Mouse (Mus musculus): ENCODE measurements around the gene Hcn4.

Gene Hcn4

DNA sequence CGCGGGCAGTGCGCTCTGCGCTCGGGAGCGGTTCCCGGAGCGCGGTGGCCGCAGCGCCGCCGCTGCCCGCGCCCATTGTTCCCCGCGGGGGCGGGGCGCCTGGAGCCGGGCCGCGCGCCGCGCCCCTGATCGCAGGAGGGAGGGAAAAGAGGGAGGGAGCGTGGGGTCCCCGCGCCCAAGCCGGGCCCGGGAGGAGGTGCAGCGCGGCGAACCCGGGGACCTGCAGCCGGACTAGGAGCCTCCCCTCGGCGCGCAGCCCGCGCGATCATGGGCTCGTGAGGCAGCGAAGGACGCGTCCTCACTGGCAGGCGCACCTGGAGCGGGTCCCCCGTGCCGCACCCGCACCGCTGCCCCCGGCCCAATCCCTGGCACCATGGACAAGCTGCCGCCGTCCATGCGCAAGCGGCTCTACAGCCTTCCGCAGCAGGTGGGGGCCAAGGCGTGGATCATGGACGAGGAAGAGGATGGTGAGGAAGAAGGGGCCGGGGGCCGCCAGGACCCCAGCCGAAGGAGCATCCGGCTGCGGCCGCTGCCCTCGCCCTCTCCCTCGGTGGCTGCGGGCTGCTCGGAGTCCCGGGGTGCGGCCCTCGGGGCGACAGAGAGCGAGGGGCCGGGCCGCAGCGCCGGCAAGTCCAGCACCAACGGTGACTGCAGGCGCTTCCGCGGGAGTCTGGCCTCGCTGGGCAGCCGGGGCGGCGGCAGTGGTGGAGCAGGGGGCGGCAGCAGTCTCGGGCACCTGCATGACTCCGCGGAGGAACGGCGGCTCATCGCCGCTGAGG lies at the start of gene Hcn4:
Hcn4 (plus strand) TSS at position 274 of the 779 bp plus-strand sequence.
- DNase-seq (ENCODE audit: low read depth): no peak

GRCm38 (mm10) chr9:58774761-58775160 lies 48.5 kb upstream of the Hcn4 start:
- no peak for DNase-seq (ENCODE audit: low read depth)

DNA sequence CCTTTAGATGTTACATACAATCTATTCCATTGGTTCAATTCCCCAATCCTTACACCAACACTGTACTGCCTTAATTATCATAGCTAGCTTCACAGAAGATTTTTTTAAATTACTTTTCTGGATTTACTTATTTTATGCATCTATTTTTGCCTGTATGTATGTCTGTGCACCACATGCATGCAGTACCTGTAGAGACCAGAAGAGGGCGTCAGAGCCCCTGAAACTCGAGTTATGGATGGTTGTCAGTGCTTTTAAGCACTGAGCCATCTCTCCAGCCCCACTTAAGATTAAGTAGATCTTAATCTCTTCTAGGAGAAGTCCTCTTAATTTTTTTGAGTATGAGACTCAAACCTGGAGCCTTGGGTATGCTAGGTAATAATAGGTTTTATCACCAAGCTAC lies 47.8 kb upstream of the Hcn4 start:
- no peak for DNase-seq (ENCODE audit: low read depth)

DNA sequence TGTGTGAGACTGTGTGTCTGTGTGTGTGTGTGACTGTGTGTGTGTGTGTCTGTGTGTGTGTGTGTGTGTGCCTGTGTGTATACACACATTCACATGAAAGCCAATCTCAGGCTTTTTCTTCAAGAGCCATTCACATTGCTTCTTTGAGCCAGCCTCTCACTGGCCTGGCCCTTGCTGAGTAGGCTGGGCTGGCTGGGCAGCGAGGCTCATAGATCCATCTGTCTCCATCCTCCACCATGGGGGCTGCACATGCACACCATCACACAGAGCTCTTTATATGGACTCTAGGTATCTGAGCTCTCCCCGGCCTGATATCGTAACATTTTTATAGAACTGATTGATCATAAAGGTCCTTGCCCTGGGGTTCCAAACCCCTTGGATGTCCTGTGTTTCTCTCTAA lies 33.7 kb upstream of the Hcn4 start:
- no peak for DNase-seq (ENCODE audit: low read depth)

- DNase-seq (ENCODE audit: low read depth): no peak
Observed at GRCm38 (mm10) chr9:58798155-58798554, 25.1 kb upstream of the Hcn4 start.

GRCm38 (mm10) chr9:58801441-58801840 lies 21.8 kb upstream of the Hcn4 start:
- no peak for DNase-seq (ENCODE audit: low read depth)

GRCm38 (mm10) chr9:58802294-58802693 lies 20.9 kb upstream of the Hcn4 start:
- no peak for DNase-seq (ENCODE audit: low read depth)

GRCm38 (mm10) chr9:58802802-58803201 lies 20.4 kb upstream of the Hcn4 start:
- DNase-seq (ENCODE audit: low read depth): no peak

DNA sequence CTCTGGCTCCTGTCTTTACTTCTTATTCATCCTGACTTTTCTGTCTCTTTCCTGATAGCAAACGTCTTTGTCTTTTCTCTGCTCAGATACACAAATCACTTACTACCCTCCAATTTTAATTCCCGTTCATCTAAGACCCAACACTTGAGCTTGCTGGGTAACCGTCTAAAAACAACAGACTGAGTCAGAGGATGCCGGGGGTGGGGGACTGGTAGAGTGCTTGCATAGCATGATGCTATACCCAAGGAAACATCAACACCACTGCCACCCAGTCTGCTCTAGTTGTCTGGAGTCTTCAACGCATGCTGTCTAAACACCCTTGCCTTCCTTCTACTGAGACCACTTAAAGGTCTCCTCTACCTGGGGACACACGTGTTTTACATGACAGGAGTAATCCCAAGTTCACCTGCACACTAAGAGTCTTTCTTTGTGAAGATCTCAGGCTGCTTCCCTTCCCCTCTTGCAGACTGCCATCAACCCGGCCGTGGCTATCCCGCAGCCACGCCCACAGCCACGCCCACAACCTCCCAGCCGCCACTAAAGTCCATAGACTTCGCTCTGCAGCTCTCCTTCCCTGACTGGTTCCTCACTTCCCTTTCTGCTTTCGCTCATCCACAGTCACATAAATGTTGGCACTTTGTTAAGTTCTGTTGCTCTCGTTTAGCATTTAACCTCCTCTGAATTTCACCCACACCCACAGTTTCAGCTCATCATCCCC lies 17.5 kb upstream of the Hcn4 start:
- peak; percentile 12 for DNase-seq (ENCODE audit: low read depth)

DNA sequence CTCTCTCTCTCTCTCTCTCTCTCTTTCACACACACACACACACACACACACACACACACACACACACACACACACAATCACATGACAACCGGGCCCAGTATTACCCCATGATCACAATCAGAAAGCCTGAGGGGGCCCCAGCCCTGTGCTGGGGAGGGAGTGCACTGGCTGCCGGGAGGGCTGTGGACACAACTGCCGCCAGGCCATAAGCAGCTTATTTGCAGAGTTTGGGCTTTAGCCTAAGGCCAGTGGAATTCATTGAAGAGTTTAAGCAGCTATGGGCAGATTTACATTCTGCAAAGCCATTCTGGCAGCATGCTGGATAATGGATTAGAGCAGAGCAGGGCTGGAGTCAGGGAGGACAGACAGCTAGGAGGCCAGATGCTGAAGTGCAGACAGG lies 12.0 kb upstream of the Hcn4 start:
- DNase-seq (ENCODE audit: low read depth): no peak

DNA sequence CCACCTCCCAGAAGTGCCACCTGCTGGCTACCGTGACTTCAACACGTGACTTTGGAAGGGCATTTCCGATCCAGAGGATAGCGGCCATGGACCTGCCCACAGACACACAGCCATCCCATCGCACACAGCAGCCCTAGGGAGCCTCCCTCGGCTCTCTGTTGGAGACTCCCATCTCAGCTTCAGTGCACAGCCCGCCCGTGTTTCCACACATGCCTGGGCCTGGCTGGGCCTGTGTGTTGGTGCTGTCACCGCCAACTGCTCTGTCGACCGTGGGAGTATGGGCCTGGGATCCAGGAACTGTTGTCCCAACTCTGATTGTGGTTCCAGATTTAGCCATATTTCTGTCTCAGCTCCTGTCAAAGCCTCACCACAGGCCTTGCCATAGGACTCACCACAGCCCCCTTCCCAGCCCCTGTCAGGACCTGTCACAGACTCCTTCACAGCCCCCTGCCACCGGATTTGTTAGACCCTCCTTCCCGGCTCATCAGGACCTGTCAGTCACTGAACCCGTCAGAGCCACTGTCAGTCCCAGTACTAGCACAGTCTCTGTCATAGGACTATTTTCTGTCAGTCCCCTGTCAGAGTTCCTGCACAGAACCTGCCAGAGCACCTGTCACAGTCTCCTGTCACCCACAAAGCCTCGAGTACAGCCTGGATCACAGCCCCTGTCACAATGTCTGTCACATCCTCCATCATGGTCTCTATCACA lies 7.5 kb upstream of the Hcn4 start:
- no peak for DNase-seq (ENCODE audit: low read depth)

- DNase-seq (ENCODE audit: low read depth): no peak
Observed at GRCm38 (mm10) chr9:58816458-58816857, 6.8 kb upstream of the Hcn4 start.

DNA sequence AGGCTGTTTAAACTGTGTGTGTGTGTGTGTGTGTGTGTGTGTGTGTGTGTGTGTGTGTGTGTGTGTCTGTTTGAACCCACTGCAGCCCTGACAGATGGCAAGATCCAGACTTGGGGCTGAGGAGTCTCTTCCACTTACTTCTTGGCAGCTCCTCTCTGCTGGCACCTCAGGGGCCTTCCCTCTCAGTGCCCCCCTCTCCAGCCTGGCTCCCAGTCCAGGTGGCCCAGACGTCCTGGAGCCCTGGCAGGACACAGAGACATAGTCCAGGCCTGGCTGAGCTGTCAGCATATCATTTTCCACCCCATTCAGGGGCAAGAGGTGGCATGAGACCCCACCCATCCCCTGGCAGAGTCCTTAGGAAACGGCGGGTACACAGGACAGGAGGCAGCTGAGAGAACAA lies 5.5 kb upstream of the Hcn4 start:
- no peak for DNase-seq (ENCODE audit: low read depth)

DNA sequence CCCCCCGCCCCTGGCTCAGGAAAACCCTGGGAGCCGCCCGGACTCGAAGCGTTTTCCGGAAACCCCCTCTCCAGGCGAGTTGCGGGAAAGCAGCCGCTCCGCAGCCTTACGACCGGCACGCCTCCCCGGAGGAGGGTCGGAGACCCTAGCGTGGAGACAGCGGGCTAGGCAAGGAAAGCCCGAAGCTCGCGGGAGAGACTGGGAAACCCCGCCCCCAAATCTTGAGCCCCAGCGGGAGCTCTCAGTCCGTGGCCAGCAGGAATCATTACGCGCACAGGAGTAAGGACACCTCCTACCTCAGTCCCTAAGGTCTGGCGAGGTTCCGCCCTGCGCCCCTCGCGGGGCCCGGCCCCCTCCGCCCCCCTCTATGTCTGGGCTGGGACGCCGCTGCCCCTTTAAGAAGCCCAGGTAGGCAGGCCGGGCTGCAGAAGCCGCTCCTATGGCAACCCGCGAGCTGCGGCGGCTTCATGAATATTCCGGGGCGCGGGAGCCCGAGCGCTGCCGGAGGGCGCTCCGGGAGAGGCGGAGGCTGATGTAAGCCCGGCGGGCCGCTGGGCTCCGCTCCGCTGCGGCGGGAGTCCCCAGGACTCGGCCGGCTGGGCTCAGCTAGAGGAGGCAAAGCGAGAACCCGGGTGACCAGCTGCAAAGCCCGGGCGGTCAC lies 651 bp upstream of the Hcn4 start:
- DNase-seq (ENCODE audit: low read depth): no peak

- no peak for DNase-seq (ENCODE audit: low read depth)
Observed at GRCm38 (mm10) chr9:58823918-58824215, 655 bp downstream of the Hcn4 start.

GRCm38 (mm10) chr9:58829627-58830026 lies 6.4 kb downstream of the Hcn4 start:
- DNase-seq (ENCODE audit: low read depth): no peak

DNA sequence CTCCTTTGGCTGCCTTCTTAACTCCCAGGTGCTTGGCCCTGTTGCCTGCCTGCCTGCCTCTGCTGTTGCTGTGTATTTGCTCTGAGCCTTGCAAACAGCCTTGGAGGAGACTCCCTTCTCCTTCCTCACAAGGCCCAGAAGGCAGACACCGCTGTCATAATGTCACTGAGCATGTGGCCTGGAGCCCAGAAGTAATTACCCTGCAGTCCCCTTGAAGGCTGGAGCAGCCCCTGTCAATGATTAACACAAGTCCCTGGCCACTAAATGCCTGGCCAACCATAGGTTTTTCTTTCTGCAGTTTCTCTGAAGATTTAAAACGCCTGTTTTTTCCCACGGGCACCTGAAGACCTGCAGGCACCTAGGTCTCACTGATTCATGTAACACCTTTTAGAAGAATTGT lies 9.7 kb downstream of the Hcn4 start:
- no peak for DNase-seq (ENCODE audit: low read depth)

- DNase-seq (ENCODE audit: low read depth): no peak
Observed at GRCm38 (mm10) chr9:58837174-58837573, 14.0 kb downstream of the Hcn4 start.

- DNase-seq (ENCODE audit: low read depth): no peak
Observed at GRCm38 (mm10) chr9:58838504-58838903, 15.3 kb downstream of the Hcn4 start.

- DNase-seq (ENCODE audit: low read depth): no peak
Observed at GRCm38 (mm10) chr9:58841655-58842054, 18.4 kb downstream of the Hcn4 start.

- DNase-seq (ENCODE audit: low read depth): no peak
Observed at GRCm38 (mm10) chr9:58844597-58844996, 21.4 kb downstream of the Hcn4 start.

- DNase-seq (ENCODE audit: low read depth): no peak
Observed at GRCm38 (mm10) chr9:58847008-58847407, 23.8 kb downstream of the Hcn4 start.

- DNase-seq (ENCODE audit: low read depth): no peak
Observed at GRCm38 (mm10) chr9:58847676-58848075, 24.5 kb downstream of the Hcn4 start.

All from naive thymus-derived CD4-positive, alpha-beta T cell, adult 2 months (primary cell).